Mouse (Mus musculus): ENCODE results near the gene Dpysl4. TPM values are rescaled to one million over a fixed set of nuclear protein-coding genes. Genes with fewer than 3 reads are reported as not detected.

The Dpysl4 gene
- polyA plus RNA-seq, 1 experiment from 2014 or later, result 21.1 TPM

DNA sequence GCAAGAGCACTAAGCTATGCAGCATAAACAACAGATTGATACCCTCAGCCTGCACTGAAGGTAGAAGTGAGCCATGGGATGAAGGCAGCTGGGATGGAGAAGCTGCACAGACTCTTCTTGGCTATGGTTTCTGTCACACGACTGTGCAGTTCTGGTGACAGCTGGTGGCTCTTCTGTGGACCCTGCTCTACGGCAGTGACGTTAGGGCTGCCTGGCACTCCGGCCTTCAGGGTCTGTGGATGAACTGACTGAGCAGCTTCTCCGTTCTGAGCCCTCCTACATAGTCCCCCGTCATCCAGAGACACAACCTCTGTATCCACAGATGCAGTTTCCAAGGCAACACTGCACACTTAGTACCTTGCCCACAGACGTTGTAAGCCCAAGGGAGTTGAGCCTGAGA, 40.7 kb downstream of the Dpysl4 start:
- no peaks in the 10 kb centered on the region for H3K27me3 ChIP-seq
- WGBS, result 74% methylated on average over 7 of the region's 7 CpGs
- H3K4me3 ChIP-seq (replicated peaks), result no peak overlapping the region
- peaks cover 16% of the 10 kb centered on the region for H3K4me1 ChIP-seq
- H3K4me2 ChIP-seq (replicated peaks), result no peak overlapping the region
- no peak for ATAC-seq (ENCODE audit: insufficient number of reproducible peaks, low FRiP score, low TSS enrichment, low read depth)
- H3K36me3 ChIP-seq, result no peaks in the 10 kb centered on the region
- H3K9me3 ChIP-seq (replicated peaks), result no peaks in the 10 kb centered on the region
- no peak overlapping the region for H3K9ac ChIP-seq
- no peak overlapping the region for H3K27ac ChIP-seq (replicated peaks)

GRCm38 (mm10) chr7:139128994-139129393, 43.2 kb downstream of the Dpysl4 start:
- H3K9ac ChIP-seq, result no peak overlapping the region
- WGBS, result 78% methylated on average over 4 of the region's 4 CpGs
- no peak for ATAC-seq (ENCODE audit: insufficient number of reproducible peaks, low FRiP score, low TSS enrichment, low read depth)

GRCm38 (mm10) chr7:139130361-139130760, 44.6 kb downstream of the Dpysl4 start:
- ATAC-seq (ENCODE audit: insufficient number of reproducible peaks, low FRiP score, low TSS enrichment, low read depth), result peak; percentile 39; the same call in 1 of the 2 replicates
- Histone ChIP-seq H3K36me3 (no peaks in the 10 kb centered on the region), H3K9ac (no peak overlapping the region), H3K9me3 (replicated peaks) (no peaks in the 10 kb centered on the region), H3K4me2 (replicated peaks) (no peak overlapping the region), H3K27me3 (no peaks in the 10 kb centered on the region), H3K27ac (replicated peaks) (0 out of 2 replicates have a peak overlapping the region, but pooled peaks have one; percentile 8), H3K4me3 (replicated peaks) (no peak overlapping the region), H3K4me1 (peaks cover 21% of the 10 kb centered on the region)
- WGBS, result 20% methylated on average over 6 of the region's 6 CpGs

More at GRCm38 (mm10) chr7:139128994-139129393, 43.2 kb downstream of the Dpysl4 start:
- no peaks in the 10 kb centered on the region for H3K27me3 ChIP-seq
- no peak overlapping the region for H3K4me2 ChIP-seq (replicated peaks)
- no peak overlapping the region for H3K27ac ChIP-seq (replicated peaks)
- H3K4me1 ChIP-seq, result peaks cover 21% of the 10 kb centered on the region
- H3K4me3 ChIP-seq (replicated peaks), result no peak overlapping the region
- no peaks in the 10 kb centered on the region for H3K9me3 ChIP-seq (replicated peaks)
- no peaks in the 10 kb centered on the region for H3K36me3 ChIP-seq

- peaks cover 21% of the 10 kb centered on the region for H3K4me1 ChIP-seq
- 58% methylated on average over 8 of the region's 8 CpGs for WGBS
- no peaks in the 10 kb centered on the region for H3K9me3 ChIP-seq (replicated peaks)
- no peak overlapping the region for H3K4me2 ChIP-seq (replicated peaks)
- no peak overlapping the region for H3K9ac ChIP-seq
- H3K4me3 ChIP-seq (replicated peaks), result no peak overlapping the region
- no peak overlapping the region for H3K27ac ChIP-seq (replicated peaks)
- no peak for ATAC-seq (ENCODE audit: insufficient number of reproducible peaks, low FRiP score, low TSS enrichment, low read depth)
- no peaks in the 10 kb centered on the region for H3K27me3 ChIP-seq
- H3K36me3 ChIP-seq, result no peaks in the 10 kb centered on the region
These were observed 45.7 kb downstream of the Dpysl4 start for GRCm38 (mm10) chr7:139131538-139131937.

GRCm38 (mm10) chr7:139133446-139133845, 47.6 kb downstream of the Dpysl4 start:
- no peak overlapping the region for H3K9ac ChIP-seq
- H3K27me3 ChIP-seq, result no peaks in the 10 kb centered on the region
- H3K9me3 ChIP-seq (replicated peaks), result no peaks in the 10 kb centered on the region
- H3K4me2 ChIP-seq (replicated peaks), result no peak overlapping the region
- no peak overlapping the region for H3K4me3 ChIP-seq (replicated peaks)
- no peak overlapping the region for H3K27ac ChIP-seq (replicated peaks)
- 37% methylated on average over 3 of the region's 3 CpGs for WGBS
- peaks cover 21% of the 10 kb centered on the region for H3K4me1 ChIP-seq
- ATAC-seq (ENCODE audit: insufficient number of reproducible peaks, low FRiP score, low TSS enrichment, low read depth), result no peak
- no peaks in the 10 kb centered on the region for H3K36me3 ChIP-seq

- Histone ChIP-seq H3K9me3 (replicated peaks) (no peaks in the 10 kb centered on the region), H3K4me3 (replicated peaks) (no peak overlapping the region), H3K9ac (no peak overlapping the region), H3K27me3 (no peaks in the 10 kb centered on the region), H3K36me3 (no peaks in the 10 kb centered on the region), H3K4me2 (replicated peaks) (no peak overlapping the region), H3K27ac (replicated peaks) (no peak overlapping the region), H3K4me1 (peaks cover 24% of the 10 kb centered on the region)
- WGBS, result 83% methylated on average over 5 of the region's 5 CpGs
- no peak for ATAC-seq (ENCODE audit: insufficient number of reproducible peaks, low FRiP score, low TSS enrichment, low read depth)
These were observed 49.4 kb downstream of the Dpysl4 start for GRCm38 (mm10) chr7:139135236-139135635.

DNA sequence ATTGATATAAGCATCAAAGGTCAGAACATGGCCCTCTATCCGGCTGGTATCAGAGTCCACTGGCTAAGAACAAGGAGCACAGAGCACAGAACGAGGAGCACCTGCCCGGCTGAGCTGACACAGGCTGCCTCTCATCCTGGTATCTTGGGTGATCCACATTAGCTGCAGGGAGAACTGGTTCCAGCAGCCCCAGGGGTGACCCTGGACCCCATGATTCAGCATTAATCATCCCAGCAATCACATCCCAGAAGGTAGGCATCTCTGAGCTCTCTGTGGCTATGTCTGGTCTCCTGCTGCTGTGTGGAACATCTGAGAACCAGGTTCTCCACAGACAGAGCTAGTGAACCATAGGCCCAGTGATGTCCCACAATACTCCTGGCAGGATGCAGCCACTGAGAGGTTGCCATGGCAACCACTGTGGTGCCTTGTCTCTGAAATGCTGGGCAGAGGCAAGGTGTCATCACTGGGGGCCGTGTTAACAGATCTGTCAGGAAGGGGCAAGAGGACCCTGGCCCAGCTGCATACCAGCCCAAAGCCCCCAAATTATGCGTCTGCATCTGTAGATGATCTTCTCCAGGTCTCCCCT, 51.2 kb downstream of the Dpysl4 start:
- H3K4me1 ChIP-seq, result peaks cover 21% of the 10 kb centered on the region
- no peak for ATAC-seq (ENCODE audit: insufficient number of reproducible peaks, low FRiP score, low TSS enrichment, low read depth)
- no peaks in the 10 kb centered on the region for H3K9me3 ChIP-seq (replicated peaks)
- H3K4me3 ChIP-seq (replicated peaks), result no peak overlapping the region
- H3K9ac ChIP-seq, result no peak overlapping the region
- H3K4me2 ChIP-seq (replicated peaks), result no peak overlapping the region
- 79% methylated on average over 5 of the region's 5 CpGs for WGBS
- no peaks in the 10 kb centered on the region for H3K27me3 ChIP-seq
- H3K27ac ChIP-seq (replicated peaks), result no peak overlapping the region
- no peaks in the 10 kb centered on the region for H3K36me3 ChIP-seq

DNA sequence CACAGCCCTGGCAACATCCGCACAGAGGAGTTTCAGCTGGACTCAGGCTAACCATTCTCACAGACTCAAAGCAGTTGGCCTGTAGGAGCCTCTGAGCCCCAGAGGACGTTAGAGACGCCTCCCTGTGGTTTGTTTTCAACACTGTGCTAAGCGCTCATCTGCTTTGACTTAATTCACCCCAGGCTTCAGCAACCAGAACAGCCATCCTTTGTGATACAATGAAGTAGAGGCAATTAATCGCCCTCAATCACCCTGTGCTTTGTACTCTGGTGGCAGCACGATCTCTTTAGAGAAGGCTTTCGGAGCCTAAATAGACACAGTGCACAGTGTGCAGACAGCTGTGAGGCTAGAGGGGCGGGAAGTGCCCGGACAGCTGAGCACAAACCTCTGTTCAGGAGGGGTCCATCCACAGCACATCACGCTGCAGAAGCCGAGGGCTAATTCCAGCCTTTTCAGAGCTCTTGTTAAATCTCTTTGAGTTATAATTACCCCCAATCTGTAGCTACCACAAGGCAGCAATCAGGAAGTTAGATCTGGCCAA, 54.2 kb downstream of the Dpysl4 start:
- Histone ChIP-seq H3K27me3 (no peaks in the 10 kb centered on the region), H3K9me3 (replicated peaks) (no peaks in the 10 kb centered on the region), H3K9ac (no peak overlapping the region), H3K36me3 (no peaks in the 10 kb centered on the region), H3K27ac (replicated peaks) (peak overlapping the region; percentile 39; the same call in 1 of the 2 replicates), H3K4me1 (peaks cover 16% of the 10 kb centered on the region), H3K4me2 (replicated peaks) (peak overlapping the region; percentile 10; the same call in 1 of the 2 replicates), H3K4me3 (replicated peaks) (no peak overlapping the region)
- WGBS, result 9% methylated on average over 11 of the region's 11 CpGs
- peak; percentile 71 for ATAC-seq (ENCODE audit: insufficient number of reproducible peaks, low FRiP score, low TSS enrichment, low read depth)

- H3K27ac ChIP-seq (replicated peaks), result no peak overlapping the region
These were observed 58.0 kb downstream of the Dpysl4 start for GRCm38 (mm10) chr7:139143785-139144184.

DNA sequence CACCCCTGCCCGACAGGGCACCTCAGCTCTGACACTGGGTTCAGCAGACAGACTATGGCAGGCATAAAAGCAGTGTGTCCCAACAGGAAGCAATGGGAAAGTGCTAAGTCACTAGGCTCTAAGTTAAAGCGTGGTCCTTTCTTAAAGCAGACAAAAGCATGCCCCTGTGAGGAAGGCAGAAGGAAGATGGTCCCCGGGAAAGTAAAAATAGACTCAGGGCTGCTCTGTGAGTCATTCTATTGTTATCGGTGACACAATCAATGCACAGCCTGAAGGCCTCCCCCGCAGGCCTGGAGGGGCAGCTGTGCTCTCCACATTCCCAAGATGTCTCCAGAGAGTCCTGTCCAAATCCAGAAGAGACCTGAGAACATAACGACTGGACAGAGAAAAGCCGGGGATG, 60.1 kb downstream of the Dpysl4 start:
- H3K27ac ChIP-seq (replicated peaks), result no peak overlapping the region
- 50% methylated on average over 7 of the region's 7 CpGs for WGBS
- H3K4me2 ChIP-seq (replicated peaks), result no peak overlapping the region
- H3K9me3 ChIP-seq (replicated peaks), result no peaks in the 10 kb centered on the region
- peaks cover 6% of the 10 kb centered on the region for H3K4me1 ChIP-seq
- no peaks in the 10 kb centered on the region for H3K27me3 ChIP-seq
- H3K9ac ChIP-seq, result no peak overlapping the region
- H3K36me3 ChIP-seq, result no peaks in the 10 kb centered on the region
- no peak overlapping the region for H3K4me3 ChIP-seq (replicated peaks)
- ATAC-seq (ENCODE audit: insufficient number of reproducible peaks, low FRiP score, low TSS enrichment, low read depth), result no peak

More at GRCm38 (mm10) chr7:139143785-139144184, 58.0 kb downstream of the Dpysl4 start:
- Histone ChIP-seq H3K36me3 (no peaks in the 10 kb centered on the region), H3K4me3 (replicated peaks) (no peak overlapping the region), H3K27me3 (no peaks in the 10 kb centered on the region), H3K4me2 (replicated peaks) (no peak overlapping the region), H3K9me3 (replicated peaks) (no peaks in the 10 kb centered on the region), H3K4me1 (peaks cover 16% of the 10 kb centered on the region), H3K9ac (no peak overlapping the region)
- 75% methylated on average over 1 of the region's 1 CpGs for WGBS
- ATAC-seq (ENCODE audit: insufficient number of reproducible peaks, low FRiP score, low TSS enrichment, low read depth), result no peak

DNA sequence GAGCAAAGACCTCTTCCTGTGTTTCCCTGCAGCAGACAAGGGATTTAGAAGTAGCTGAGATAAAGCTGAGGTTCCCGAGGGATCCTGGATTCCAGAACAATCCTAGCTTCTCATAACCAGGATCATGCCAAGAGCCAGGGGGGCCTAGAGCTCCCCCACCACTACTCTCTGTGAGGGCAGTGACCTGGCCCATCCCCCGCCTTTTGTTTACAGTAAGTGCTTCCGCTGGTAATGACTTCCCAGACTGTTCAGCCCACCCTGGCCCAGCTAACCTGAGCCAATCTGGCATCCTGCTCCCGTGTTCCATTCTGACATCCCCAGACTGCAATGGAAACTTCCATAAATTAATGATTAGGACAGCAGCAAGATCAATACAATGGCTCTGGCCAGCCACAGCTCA, 61.6 kb downstream of the Dpysl4 start:
- ATAC-seq (ENCODE audit: insufficient number of reproducible peaks, low FRiP score, low TSS enrichment, low read depth), result no peak
- H3K9me3 ChIP-seq (replicated peaks), result no peaks in the 10 kb centered on the region
- H3K4me1 ChIP-seq, result peaks cover 10% of the 10 kb centered on the region; the same call in 1 of the 2 replicates
- 45% methylated on average over 4 of the region's 4 CpGs for WGBS
- no peaks in the 10 kb centered on the region for H3K36me3 ChIP-seq
- no peak overlapping the region for H3K9ac ChIP-seq
- no peaks in the 10 kb centered on the region for H3K27me3 ChIP-seq
- no peak overlapping the region for H3K4me2 ChIP-seq (replicated peaks)
- no peak overlapping the region for H3K4me3 ChIP-seq (replicated peaks)
- H3K27ac ChIP-seq (replicated peaks), result no peak overlapping the region

- Histone ChIP-seq H3K4me1 (peaks cover 10% of the 10 kb centered on the region; the same call in 1 of the 2 replicates), H3K36me3 (no peaks in the 10 kb centered on the region), H3K27me3 (no peaks in the 10 kb centered on the region), H3K4me2 (replicated peaks) (no peak overlapping the region), H3K4me3 (replicated peaks) (no peak overlapping the region), H3K9me3 (replicated peaks) (no peaks in the 10 kb centered on the region), H3K9ac (no peak overlapping the region), H3K27ac (replicated peaks) (no peak overlapping the region)
- WGBS, result 31% methylated on average over 6 of the region's 7 CpGs
- ATAC-seq (ENCODE audit: insufficient number of reproducible peaks, low FRiP score, low TSS enrichment, low read depth), result no peak
These were observed 63.6 kb downstream of the Dpysl4 start for GRCm38 (mm10) chr7:139149373-139149772.
